Mouse (Mus musculus) testis, postnatal 14 days (tissue): ENCODE data around the gene Kcnd3.
"Not testable (repeated sequence)": the region's sequence is repeated elsewhere in the genome, so short reads cannot be mapped to it uniquely, and the experiment has no call there.

ENCODE experiments used
- DNase-seq: peaks from one replicate; pipeline ENCODE4 v3.0.0; 2021; ENCODE audit warnings: low spot score

The Kcnd3 gene

GRCm38 (mm10) chr3:105700786-105701185 is 248.7 kb downstream of the Kcnd3 start:
- not testable (repeated sequence) for DNase-seq

DNA sequence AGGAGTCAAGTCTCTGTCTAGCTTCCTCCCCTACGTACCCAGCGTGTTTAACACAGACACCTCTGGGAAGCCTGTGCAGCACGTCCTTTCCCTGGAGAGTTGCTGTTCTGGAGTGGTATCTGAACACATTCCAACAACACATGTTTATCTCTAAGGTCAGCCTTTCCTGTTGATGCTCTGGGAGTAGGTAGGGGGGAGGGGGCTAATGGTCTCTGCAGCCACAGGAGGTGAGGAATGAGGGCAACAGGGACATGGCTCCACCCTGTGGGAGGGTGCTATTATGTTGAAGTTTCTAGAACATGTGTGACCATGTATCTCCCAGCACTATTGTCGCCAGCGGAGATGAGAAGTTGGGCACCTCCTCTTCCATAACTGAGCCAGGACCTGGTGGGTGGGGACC is 249.3 kb downstream of the Kcnd3 start:
- no peak for DNase-seq

DNA sequence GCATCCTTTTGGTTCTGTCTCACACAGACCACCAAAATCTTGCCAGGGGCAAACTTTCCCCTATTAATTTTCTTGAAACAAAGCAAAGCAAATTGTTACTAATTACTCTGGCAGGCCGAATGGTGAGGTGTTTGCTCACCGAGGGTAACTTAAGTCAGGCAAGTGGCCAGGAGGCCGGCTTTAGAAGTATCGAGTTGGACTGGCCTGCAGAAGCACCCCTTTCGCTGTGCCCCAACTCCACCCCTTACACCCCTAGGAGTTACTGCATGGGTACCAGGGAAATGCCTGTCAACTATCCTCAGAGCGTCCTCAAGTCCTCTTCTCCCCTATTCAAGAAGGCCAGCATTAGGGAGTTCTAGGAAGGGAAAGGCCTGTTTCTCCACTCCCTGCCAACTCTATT is 251.4 kb downstream of the Kcnd3 start:
- no peak for DNase-seq

GRCm38 (mm10) chr3:105704031-105705008 is 252.2 kb downstream of the Kcnd3 start, which contains the start of gene Inka2:
Inka2 (plus strand) TSS chr3:105704599.
- DNase-seq = peak; percentile 78

- DNase-seq = peak; percentile 45
Measured at GRCm38 (mm10) chr3:105705061-105705549, 253.0 kb downstream of the Kcnd3 start.

GRCm38 (mm10) chr3:105705561-105705960 is 253.4 kb downstream of the Kcnd3 start:
- DNase-seq = no peak

DNA sequence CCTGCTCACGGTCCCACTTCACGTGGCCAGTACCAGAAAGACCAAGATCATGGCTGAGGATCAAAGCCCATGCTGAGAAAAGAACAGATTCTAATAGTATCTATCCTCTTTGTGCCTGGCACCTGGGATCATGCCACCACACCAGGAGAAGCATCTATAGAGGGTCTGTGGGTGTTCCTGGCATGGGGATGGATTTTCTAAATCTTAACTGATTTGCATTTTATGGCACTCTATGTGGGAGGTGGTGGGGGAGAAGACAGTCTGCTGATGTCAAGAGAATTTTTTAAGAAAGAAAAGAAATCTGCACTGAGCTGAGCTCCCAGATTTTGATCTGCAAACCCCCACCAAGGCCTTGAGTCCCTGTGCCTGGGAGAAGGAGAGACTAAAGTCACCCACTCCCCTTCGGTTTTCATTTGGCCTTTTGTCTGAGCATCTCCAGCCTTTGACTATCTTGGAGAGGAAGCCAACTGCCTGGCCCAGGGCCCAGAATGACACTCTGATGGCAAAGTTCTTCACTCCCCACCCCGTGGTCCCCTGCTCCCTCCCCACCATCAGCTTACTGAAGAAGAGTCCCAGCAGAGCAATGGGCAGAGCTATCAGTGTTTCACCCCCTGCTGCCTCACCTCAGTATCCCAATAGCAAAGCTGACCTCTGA is 254.4 kb downstream of the Kcnd3 start:
- no peak for DNase-seq

DNA sequence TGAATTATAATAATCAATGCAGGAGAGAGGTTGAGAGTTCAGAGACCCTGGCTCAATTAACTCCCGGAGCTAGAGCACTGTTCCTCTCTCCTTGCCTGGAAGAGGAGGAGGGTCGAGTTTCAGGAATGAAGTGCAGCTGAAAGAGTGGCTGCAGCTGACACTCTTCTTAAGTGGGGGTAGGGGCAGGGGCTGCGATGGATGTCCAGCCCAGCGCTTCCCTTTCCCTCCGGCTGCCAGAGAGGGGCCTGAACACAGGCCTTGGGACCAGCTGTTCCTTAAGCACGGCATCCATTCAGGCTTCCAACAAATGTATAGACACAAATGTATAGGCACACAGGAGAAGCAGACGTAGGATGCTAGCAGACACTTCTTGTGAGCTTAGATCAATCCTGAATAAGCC is 255.5 kb downstream of the Kcnd3 start:
- DNase-seq = no peak

DNA sequence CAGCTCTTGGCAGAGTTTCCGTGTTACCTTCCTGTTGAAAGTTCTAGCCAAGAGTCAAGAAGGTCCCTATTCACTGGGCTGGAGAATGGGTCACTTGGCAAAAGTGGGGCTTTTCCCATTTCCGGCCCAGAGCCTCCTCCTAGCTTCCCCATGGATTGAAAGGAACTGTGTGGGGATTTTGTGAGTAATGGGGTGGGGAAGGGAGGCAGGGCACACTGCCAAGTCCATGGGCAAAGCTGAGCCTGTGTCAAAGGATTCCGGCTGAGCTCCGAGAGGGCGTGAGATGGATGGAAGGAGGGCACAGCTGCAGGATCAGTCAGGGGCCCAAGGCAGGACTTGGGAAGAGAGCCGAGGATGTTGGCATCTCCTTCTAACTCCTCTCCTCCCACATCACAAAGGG is 258.1 kb downstream of the Kcnd3 start:
- no peak for DNase-seq

DNA sequence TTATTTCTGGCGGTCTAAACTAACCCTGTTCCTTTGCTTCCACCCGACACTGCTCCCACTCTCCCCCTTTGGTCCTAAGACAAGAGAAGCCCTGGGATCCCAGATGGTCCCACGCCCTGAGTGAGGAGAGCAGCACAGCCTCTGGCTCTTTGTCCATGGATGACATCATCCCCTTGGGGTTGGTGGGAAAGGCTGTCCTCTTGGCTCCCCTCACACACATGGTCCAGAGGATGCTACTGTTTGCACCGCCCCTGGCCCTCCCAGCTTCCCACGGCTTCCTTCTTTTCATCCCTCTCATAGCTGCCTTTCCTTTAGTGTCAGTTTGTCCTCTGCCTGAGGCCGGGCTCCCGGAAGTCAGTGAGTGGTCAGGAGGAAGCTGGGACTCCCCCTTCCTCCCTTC is 259.6 kb downstream of the Kcnd3 start:
- no peak for DNase-seq

DNA sequence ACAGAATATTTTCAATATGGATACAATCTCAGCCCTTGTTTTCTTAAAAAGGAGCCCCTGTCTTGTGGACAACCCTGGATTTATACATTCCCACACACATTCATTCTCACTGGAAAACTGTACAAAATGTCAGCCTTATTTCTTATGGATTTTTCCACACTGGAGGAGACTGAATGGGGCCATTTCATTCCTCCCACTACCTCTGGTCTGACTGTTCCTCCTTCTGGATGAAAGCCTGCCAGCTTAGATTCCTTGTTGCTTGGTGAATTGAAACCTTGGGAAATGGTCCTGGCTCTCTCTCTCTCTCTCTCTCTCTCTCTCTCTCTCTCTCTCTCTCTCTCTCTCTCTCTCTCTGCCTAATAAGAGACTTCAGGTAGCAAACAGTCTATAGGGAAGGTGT is 260.7 kb downstream of the Kcnd3 start:
- no peak for DNase-seq

- DNase-seq = no peak
Measured at GRCm38 (mm10) chr3:105714091-105714819, 262.1 kb downstream of the Kcnd3 start.

DNA sequence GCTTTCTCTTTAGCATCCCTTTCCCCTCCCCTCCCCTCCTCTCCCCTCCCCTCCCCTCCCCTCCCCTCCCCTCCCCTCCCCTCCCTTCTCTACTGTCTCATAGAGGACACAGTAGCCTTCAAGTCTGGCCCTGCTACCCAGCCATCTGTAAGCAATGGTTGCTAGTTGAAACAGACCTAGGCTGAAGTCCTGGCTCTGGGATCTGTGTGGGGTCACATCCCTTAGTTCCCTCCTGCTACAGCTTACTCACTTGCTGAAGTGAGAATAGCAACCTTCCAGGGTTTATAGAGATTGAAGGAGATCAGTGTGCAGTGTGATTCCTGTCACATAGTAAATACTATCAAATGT is 262.7 kb downstream of the Kcnd3 start:
- no peak for DNase-seq

GRCm38 (mm10) chr3:105716353-105717000 is 264.3 kb downstream of the Kcnd3 start:
- DNase-seq = no peak

- DNase-seq = no peak
Measured at GRCm38 (mm10) chr3:105717856-105718555, 265.9 kb downstream of the Kcnd3 start.

DNA sequence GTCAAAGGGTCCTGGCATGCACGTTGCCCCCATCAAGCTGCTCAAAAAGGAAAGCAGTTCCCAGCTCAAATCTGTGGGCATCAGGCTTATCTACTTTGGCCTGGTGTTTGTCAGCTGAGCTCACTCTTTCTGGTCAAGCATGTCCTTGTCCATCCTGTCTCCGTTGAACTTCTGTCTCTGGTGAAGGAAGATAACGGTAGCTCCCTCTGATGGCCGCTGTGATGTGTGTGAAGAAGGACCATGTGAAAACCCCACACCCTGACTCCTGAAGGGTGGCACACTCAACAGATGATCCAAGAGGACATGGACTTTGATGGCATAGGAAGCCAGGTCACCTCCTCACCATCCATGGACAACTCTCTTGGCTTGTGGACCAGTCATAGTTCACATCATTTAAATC is 266.6 kb downstream of the Kcnd3 start:
- DNase-seq = no peak

DNA sequence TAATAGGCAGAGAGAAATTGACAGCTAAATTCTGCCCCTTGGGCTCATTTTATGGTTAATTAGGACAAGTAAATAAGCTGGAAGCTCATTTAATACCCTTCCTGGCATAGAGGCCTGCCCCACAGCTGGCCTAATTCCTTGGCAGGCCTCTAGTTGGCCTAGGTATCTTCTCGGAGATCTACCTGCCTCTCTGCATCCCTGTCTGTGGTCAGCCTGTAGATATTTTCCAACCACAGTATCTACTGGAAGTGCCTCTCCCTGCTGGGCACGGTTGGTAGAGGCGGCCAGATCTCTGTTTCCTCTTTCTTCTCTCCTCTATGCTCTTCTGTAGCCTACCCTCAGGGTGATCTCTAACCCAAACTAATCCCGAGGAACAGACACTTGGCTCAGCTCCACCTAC is 267.8 kb downstream of the Kcnd3 start:
- no peak for DNase-seq

DNA sequence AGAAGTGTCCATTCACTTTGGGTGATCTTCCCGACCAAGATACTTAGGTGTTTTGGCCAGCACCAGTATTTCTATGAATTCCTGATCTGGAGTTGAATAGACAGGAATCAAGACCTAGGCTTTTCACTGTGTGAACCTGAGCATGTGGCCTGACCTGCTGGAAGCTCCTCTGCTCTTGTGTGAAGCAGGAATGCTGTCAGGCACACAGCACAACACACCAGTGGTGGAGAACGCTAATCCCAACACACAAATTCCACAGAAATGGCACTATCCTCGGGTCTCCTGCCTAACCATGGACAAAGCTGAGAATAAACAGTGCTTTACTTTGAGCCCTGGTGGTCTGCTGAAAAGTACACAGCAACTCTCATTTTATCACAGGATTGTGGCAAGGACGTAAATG is 268.4 kb downstream of the Kcnd3 start:
- DNase-seq = no peak

- DNase-seq = no peak
Measured at GRCm38 (mm10) chr3:105721681-105722201, 269.6 kb downstream of the Kcnd3 start.

- no peak for DNase-seq
Measured at GRCm38 (mm10) chr3:105722510-105722909, 270.4 kb downstream of the Kcnd3 start.
